Mouse (Mus musculus) megakaryocyte-erythroid progenitor cell, adult 5-6 weeks (primary cell): ENCODE data around the gene Ppp1r13l. TPM values are rescaled to one million over a fixed set of nuclear protein-coding genes. Genes with fewer than 3 reads are reported as not detected.

Experiments used
- ATAC-seq: replicated peaks from 2 replicates; pipeline ENCODE4 v1.8.0; 2016; ENCODE audit warnings: mild to moderate bottlenecking, inconsistent platforms; ENCODE audit not compliant: severe bottlenecking, poor library complexity, low FRiP score, low TSS enrichment
- total RNA-seq, 2 experiments: library from RNA; stranded (forward) in 1 of 2; stranded (reverse) in 1 of 2; fragments of 200-1000, 215-1000 nt in 1 of 2; fragments of >200 nt in 1 of 2; fragmentation: Nextera tagmentation in 1 of 2; gene quantifications; 2 replicates each; pipeline ENCODE4 v1.2.3; 2014 to 2017

Ppp1r13l gene
- total RNA-seq, 2 experiments from 2014 or later: 6.5 TPM; not detected in 1

- ATAC-seq: peak; percentile 70
Measured at GRCm38 (mm10) chr7:19360944-19361343, 1.4 kb downstream of the Ppp1r13l start.

- peak; percentile 36 for ATAC-seq
Measured at GRCm38 (mm10) chr7:19361720-19362119, 2.2 kb downstream of the Ppp1r13l start.

GRCm38 (mm10) chr7:19362276-19362675, 2.7 kb downstream of the Ppp1r13l start:
- no peak for ATAC-seq

GRCm38 (mm10) chr7:19363881-19364280, 4.3 kb downstream of the Ppp1r13l start:
- ATAC-seq: peak; percentile 27; the same call in 1 of the 2 replicates

- no peak for ATAC-seq
Measured at GRCm38 (mm10) chr7:19365376-19365775, 5.8 kb downstream of the Ppp1r13l start.

GRCm38 (mm10) chr7:19368380-19368779, 8.8 kb downstream of the Ppp1r13l start:
- no peak for ATAC-seq

GRCm38 (mm10) chr7:19369823-19370425, 10.4 kb downstream of the Ppp1r13l start:
- ATAC-seq: peak; percentile 93

- no peak for ATAC-seq
Measured at GRCm38 (mm10) chr7:19373367-19373766, 13.8 kb downstream of the Ppp1r13l start.

GRCm38 (mm10) chr7:19375368-19375767, 15.8 kb downstream of the Ppp1r13l start:
- no peak for ATAC-seq

GRCm38 (mm10) chr7:19376019-19376418, 16.5 kb downstream of the Ppp1r13l start:
- ATAC-seq: no peak

GRCm38 (mm10) chr7:19378049-19378448, 18.5 kb downstream of the Ppp1r13l start:
- no peak for ATAC-seq

GRCm38 (mm10) chr7:19381377-19382165, 22.0 kb downstream of the Ppp1r13l start, which contains the start of gene Ercc2:
Gene Ercc2 (plus strand): TSS chr7:19382010.
- peak; percentile 95 for ATAC-seq

GRCm38 (mm10) chr7:19382166-19382541, 22.6 kb downstream of the Ppp1r13l start:
- peak; percentile 63 for ATAC-seq

GRCm38 (mm10) chr7:19383708-19384107, 24.2 kb downstream of the Ppp1r13l start:
- no peak for ATAC-seq

- no peak for ATAC-seq
Measured at GRCm38 (mm10) chr7:19388699-19389413, 29.3 kb downstream of the Ppp1r13l start.

GRCm38 (mm10) chr7:19394484-19394883, 34.9 kb downstream of the Ppp1r13l start:
- no peak for ATAC-seq

GRCm38 (mm10) chr7:19399496-19400280, 40.1 kb downstream of the Ppp1r13l start:
- ATAC-seq: peak; percentile 53

GRCm38 (mm10) chr7:19400946-19401345, 41.4 kb downstream of the Ppp1r13l start:
- ATAC-seq: no peak

- no peak for ATAC-seq
Measured at GRCm38 (mm10) chr7:19402535-19403112, 43.1 kb downstream of the Ppp1r13l start.
